In the genomic region with DNA sequence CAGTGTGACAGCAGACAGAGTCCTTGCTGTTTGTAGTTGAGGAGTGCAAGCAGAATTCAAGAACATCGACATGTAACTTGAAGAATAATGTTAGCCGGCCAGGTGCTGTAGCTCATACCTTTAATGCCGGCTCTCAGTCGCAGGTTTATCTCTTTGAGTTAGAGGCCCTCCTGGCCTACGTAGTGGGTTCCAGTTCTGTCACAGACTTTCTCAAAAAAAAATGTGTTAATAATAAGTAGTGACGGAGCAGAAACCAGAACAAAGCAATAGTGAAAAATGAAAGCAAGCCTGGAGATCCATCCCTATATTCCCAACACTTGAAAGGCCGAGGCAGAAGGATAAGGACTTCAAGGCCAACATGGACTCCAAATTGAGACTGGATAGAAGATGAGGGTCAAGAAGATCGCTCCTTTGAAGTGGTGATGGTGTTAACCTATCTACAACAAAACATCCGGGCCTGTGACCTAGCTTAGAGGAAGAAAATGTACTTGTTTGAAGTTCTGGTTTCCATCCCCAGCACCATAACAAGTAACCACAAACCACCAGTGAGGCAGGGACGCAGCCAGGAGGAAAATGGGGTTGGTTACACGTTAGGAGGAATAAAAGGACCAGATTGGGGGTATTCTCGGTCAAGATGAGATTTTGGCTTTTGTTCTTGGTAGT, we compare ENCODE assay signal across 16 mouse cellular contexts. TPM values are rescaled to one million over a fixed set of nuclear protein-coding genes. Genes with fewer than 3 reads are reported as not detected.
DNase-seq lines count a peak whose midpoint lies in the region.
"Had no signal": no experiment of that assay in that cellular context is flagged by ENCODE, and none has a peak within 500 bp of the region (broad histone marks: within the 10 kb centered on the region; RNA-seq: fewer than 3 reads in every experiment).

No protein-coding gene starts in this region.

- peak; percentile 68 for DNase-seq in CD4-positive helper T cell, adult 2 months (ENCODE audit: low read depth, low spot score)
- peak; percentile 32 to 60 for DNase-seq in CD8-positive naive resting alpha-beta T cell, adult 2 months (ENCODE audit: low read depth in 2 of 2, low spot score in 2 of 2)
- peak; percentile 74 for DNase-seq in induced T-regulatory cell, adult 2 months (ENCODE audit: low read depth)
- DNase-seq in layer of hippocampus, adult 9-11 months = no peak
- DNase-seq in heart, adult 8-10 months (ENCODE audit: low spot score) = no peak
- DNase-seq in adrenal gland, adult (ENCODE audit: inconsistent age in 2 of 2, low spot score in 1 of 2) = no peak
- DNase-seq: adrenal gland, postnatal 25 days; cerebellum, adult 18-20 months; cerebellum, adult 9-11 months; cerebellum, postnatal 36 days; forebrain, postnatal 0 days; gastrocnemius, postnatal 14 days; heart, postnatal 4 days had no signal

RNA-seq across cellular contexts. Expression of a gene that starts 11.1 kb away (rescaled TPM):
- total RNA-seq in heart, adult 8-10 months (2022) = not detected
- total RNA-seq: adrenal gland, adult 18-20 months; adrenal gland, postnatal 25 days; ES-E14; gastrocnemius, adult 18-20 months; gastrocnemius, postnatal 14 days; heart, postnatal 4 days had no signal

RNA-seq across cellular contexts. Expression of a gene that starts 12.7 kb away (rescaled TPM):
- 10 to 100 TPM in 3 of 4 experiments, 1 to 10 TPM in 1; 8.5 to 11.9 (median 11.1) TPM for total RNA-seq in heart, adult 8-10 months (2022)

RNA-seq across cellular contexts. Expression of a gene that starts 20.3 kb away (rescaled TPM):
- total RNA-seq in heart, adult 8-10 months (2022) = 1 to 10 TPM; 2.9 to 5.4 (median 3.8) TPM

RNA-seq across cellular contexts. Expression of a gene that starts 39.0 kb away (rescaled TPM):
- 10 to 100 TPM; 18.8 to 22.2 (median 19.5) TPM for total RNA-seq in heart, adult 8-10 months (2022)

RNA-seq across cellular contexts. Expression of a gene that starts 43.9 kb away (rescaled TPM):
- 1 to 10 TPM; 3.5 to 5.7 (median 4.6) TPM for total RNA-seq in heart, adult 8-10 months (2022)

Comparison
In these comparisons a context has a peak if more than half of its experiments do, and no peak if none do; other contexts are left out.
1. DNase-seq: peak in CD4-positive helper T cell, adult 2 months (single experiment), CD8-positive naive resting alpha-beta T cell, adult 2 months (2 of 2) and induced T-regulatory cell, adult 2 months (single experiment); none in layer of hippocampus, adult 9-11 months (single experiment), heart, adult 8-10 months (single experiment) and adrenal gland, adult (0 of 2).